Mouse (Mus musculus): ENCODE results near the gene Spaca6. TPM values are rescaled to one million over a fixed set of nuclear protein-coding genes. Genes with fewer than 3 reads are reported as not detected.

Spaca6 gene
- polyA plus RNA-seq, 1 experiment from 2014 or later, result 14.4 TPM

DNA sequence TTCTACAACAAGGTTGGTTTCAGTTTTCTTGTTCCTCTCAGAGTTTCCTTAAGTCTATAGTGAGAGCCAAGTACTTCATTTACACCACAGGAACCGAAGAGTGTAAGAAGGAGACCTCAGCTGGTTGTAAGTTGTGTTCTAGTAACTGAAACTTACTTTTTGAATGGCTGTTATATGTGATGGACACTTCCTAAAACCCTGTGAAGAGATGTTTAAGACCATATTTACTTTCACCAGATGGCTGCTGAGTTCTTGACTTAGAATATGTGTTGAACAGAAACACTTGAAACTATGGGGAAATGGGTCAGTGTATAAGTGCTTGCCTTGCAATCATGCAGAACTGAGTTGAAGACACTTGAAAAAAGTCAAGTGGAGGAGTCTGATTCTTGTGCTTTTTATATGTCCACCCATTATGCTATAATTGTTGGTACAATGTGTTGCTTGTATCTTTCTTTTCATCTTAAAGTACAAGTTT lies 60.9 kb downstream of the Spaca6 start, which contains the start of the genes Fpr2 and Fpr3:
Fpr2 (plus strand) TSS at position 51 of the 475 bp plus-strand sequence.
Fpr3 (plus strand) TSS at position 79 of the 475 bp plus-strand sequence.
- no peak within 1 kb of the TSS for H3K27ac ChIP-seq
- no peaks in the 10 kb centered on the region for H3K36me3 ChIP-seq (ENCODE audit: insufficient read depth, low read length)
- no peak within 1 kb of the TSS for H3K4me3 ChIP-seq (replicated peaks; ENCODE audit: low read depth, low read length)
- H3K4me1 ChIP-seq (replicated peaks; ENCODE audit: insufficient read depth, low read length), result no peaks in the 10 kb centered on the region
- no peak for TF ChIP-seq CTCF (IDR thresholded peaks at IDR 0.05; ENCODE audit: low read depth)
- no peaks in the 10 kb centered on the region for H3K9me3 ChIP-seq (replicated peaks; ENCODE audit: low read length)
- DNase-seq (ENCODE audit: low spot score) (no peak), ATAC-seq (replicated peaks; ENCODE audit: low FRiP score, low read depth) (no peak)
- 64% methylated on average over 1 of the region's 1 CpGs for WGBS
- H3K9ac ChIP-seq (ENCODE audit: low read depth, low read length), result no peak within 1 kb of the TSS
- H3K27me3 ChIP-seq (ENCODE audit: insufficient read depth, low read length), result no peaks in the 10 kb centered on the region; the same call in 1 of the 2 replicates
- H3K4me2 ChIP-seq (ENCODE audit: low read length), result no peak within 1 kb of the TSS

GRCm38 (mm10) chr17:17889732-17890425 lies 62.9 kb downstream of the Spaca6 start:
- Histone ChIP-seq H3K27me3 (ENCODE audit: insufficient read depth, low read length) (no peaks in the 10 kb centered on the region), H3K4me3 (replicated peaks; ENCODE audit: low read depth, low read length) (no peak overlapping the region), H3K4me1 (replicated peaks; ENCODE audit: insufficient read depth, low read length) (no peaks in the 10 kb centered on the region), H3K9me3 (replicated peaks; ENCODE audit: low read length) (no peaks in the 10 kb centered on the region), H3K9ac (ENCODE audit: low read depth, low read length) (no peak overlapping the region), H3K36me3 (ENCODE audit: insufficient read depth, low read length) (no peaks in the 10 kb centered on the region), H3K27ac (no peak overlapping the region), H3K4me2 (ENCODE audit: low read length) (no peak overlapping the region)
- TF ChIP-seq CTCF (IDR thresholded peaks at IDR 0.05; ENCODE audit: low read depth), result no peak
- no peak for ATAC-seq (replicated peaks; ENCODE audit: low FRiP score, low read depth)
- DNase-seq (ENCODE audit: low spot score), result no peak
- WGBS, result 84% methylated on average over 2 of the region's 2 CpGs

MicroRNA genes within 50 kb of the gene (microRNA counts, 519-probe panel; counts per million panel counts)
- 7,034 counts per million, percentile 94 among the panel's probes with 10 or more counts for microRNA mmu-let-7e
- 3,284 counts per million, percentile 71 among the panel's probes with 10 or more counts for microRNA mmu-miR-125a-3p
- 7,397 counts per million, percentile 96 among the panel's probes with 10 or more counts for microRNA mmu-miR-125a-5p
- microRNA mmu-miR-99b, result 6,295 counts per million, percentile 92 among the panel's probes with 10 or more counts

Small RNAs within 50 kb of the gene (microRNA-seq; reads per million reads assigned to microRNA genes)
- gene Gm25927, result not detected
- 3,786 reads per million, percentile 89 among the genes with 10 or more reads in this experiment for gene Mir125a
- gene Mir99b, result 10,556 reads per million, percentile 94 among the genes with 10 or more reads in this experiment
- not detected for gene Mirlet7e

Other genes with a start within 250 kb of the Spaca6 start
- gene Lnpep, start 202.1 kb upstream of the Spaca6 start, polyA plus RNA-seq (2015; fragmentation: Nextera tagmentation; extraction: Ambion mirVana), result 6.3 and 7.1 TPM in 2 replicates
- not detected in 2 replicates for gene Vmn2r90, start 123.4 kb upstream of the Spaca6 start, polyA plus RNA-seq (2015; fragmentation: Nextera tagmentation; extraction: Ambion mirVana)
- gene Has1, start 28.0 kb downstream of the Spaca6 start, polyA plus RNA-seq (2015; fragmentation: Nextera tagmentation; extraction: Ambion mirVana), result 0.28 and 0.41 TPM in 2 replicates
- 0.39 and 0.83 TPM in 2 replicates for gene Fpr1, start 56.8 kb downstream of the Spaca6 start, polyA plus RNA-seq (2015; fragmentation: Nextera tagmentation; extraction: Ambion mirVana)
- 0.37 and 0.80 TPM in 2 replicates for gene Fpr2, start 60.7 kb downstream of the Spaca6 start, polyA plus RNA-seq (2015; fragmentation: Nextera tagmentation; extraction: Ambion mirVana)
- gene Fpr3, start 60.7 kb downstream of the Spaca6 start, polyA plus RNA-seq (2015; fragmentation: Nextera tagmentation; extraction: Ambion mirVana), result not detected in 2 replicates
- gene Fpr-rs4, start 194.6 kb downstream of the Spaca6 start, polyA plus RNA-seq (2015; fragmentation: Nextera tagmentation; extraction: Ambion mirVana), result not detected in 2 replicates
- not detected in 2 replicates for gene Vmn2r124, start 222.3 kb downstream of the Spaca6 start, polyA plus RNA-seq (2015; fragmentation: Nextera tagmentation; extraction: Ambion mirVana)